Mouse (Mus musculus) forelimb bud, embryonic 11.5 days (tissue): Measurements from ENCODE around the gene Renbp.

Experiments used
- DNase-seq: peaks from one replicate; pipeline ENCODE4 v3.0.0-alpha.2; 2012; ENCODE audit warnings: low read depth, low spot score

Gene Renbp

DNA sequence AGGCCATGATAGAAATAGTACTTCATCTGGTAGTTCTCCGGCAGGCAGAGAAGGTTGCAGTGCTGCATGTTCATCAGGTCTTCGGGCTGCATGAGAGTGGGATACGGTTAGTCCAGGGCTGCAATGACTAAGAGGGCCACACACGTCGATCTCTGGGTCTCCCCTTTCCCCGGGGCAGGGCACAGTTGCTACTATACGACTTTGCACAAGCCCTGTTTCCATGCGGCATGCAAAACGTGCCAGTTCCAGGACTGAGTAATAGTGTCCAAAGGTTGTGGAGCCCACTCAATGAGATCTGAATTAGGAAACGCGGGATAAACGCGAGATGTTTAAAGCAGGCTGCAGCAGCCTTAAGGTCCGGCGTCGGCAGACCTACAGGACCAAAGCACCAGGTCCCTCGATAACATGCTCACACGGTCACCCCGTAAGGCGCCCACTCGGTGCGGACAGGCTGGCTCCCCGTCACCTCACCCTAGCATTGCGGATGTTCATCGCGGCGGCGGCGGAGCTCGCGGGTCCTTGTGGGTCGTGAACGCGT lies 9.3 kb downstream of the Renbp start:
- DNase-seq: no peak

DNA sequence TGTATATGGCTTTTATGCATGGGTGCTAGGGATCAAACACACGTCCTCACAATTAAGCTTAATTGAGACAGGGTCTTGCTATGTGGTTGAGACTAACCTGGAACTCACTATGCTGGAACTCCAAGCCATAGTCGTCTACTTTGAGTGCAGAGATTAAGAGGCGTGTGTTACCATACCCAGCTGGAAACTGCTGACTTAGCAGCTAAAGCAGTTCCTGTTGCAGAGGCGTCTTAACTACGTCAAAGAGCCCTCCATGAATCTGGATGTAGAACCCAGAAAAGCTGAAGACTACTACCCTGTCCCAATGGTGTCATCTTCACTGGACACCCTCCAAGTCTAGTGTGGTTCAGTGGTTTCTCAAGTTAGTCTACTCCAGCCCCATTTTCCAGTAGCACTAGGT lies 12.0 kb downstream of the Renbp start:
- no peak for DNase-seq

DNA sequence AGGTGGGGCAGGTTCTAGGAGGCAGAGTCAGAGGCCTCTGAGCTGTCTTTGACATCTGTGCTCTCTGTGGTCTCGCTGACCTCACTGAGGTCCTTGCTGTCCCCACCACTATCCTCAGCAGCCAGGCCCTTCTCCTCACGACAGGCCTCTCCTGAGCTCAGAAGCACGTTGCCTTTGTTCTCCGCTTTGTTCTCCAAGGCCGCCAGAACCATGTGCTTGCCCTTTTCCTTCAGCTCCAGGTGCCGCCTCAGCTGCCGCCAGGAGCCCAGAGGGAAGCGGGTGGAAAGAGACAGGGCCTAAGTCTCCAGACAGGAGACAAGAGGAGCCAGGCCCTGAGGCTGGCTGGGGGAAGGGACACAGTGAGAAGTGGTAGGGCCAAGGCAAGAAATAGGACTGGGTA lies 13.7 kb downstream of the Renbp start:
- DNase-seq: no peak

DNA sequence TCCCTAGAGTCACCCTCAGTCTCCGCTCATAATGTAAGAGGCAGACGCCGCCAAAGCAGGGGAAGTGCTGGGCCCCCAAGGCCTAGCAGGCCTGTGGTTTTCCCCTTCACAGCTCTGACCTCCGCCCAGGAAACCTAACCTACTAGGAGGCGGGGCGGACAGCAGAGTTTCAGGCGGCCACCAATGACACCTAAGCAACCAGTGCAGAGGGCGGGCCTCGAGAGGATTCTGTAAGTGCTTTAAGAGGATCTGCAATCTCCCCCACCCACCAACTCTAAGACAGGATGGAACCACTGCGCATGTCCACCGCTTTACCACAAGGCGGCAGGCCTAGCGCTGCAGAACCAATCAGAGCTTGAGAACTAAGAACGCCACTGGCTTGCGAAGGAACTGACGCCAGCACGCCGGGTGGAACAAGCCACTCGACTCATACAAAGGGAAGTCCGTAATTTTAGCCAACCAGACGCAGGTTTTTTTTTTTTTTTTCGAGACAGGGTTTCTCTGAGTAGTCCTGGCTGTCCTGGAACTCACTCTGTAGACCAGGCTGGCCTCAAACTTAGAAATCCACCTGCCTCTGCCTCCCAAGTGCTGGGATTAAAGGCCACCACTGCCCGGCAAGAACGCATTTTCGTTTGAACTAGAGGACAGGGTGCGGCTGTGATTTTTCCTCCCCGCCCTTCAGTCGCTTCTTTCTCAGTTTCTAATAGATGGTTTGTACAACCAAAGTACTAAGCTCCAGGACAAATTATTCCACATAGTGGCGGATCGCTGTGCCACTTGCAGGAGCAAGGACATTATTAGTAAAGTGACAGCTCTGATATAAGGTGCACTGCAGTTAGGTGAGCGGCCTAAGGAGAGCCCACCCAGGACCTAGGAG lies 15.6 kb downstream of the Renbp start:
- peak; percentile 92 for DNase-seq

DNA sequence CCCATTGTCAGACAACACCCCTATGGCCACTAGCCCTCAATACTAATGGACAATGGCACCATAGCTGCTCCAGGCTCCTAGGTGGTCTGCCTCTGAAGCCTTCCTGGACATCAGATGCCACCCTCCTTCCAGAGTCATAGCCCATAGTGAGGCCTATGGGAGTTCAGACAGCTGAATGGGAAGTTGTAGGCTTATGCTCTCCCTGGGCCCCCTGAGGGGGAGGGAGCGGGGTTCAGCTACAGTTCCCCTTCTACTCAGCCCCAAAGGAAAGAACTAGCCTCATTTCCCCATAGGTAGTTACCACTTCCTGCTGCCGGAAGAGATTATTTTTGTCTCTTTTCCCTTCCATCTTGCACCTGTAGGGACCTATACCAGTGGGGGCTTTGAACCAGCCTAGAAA lies 19.1 kb downstream of the Renbp start:
- DNase-seq: no peak

DNA sequence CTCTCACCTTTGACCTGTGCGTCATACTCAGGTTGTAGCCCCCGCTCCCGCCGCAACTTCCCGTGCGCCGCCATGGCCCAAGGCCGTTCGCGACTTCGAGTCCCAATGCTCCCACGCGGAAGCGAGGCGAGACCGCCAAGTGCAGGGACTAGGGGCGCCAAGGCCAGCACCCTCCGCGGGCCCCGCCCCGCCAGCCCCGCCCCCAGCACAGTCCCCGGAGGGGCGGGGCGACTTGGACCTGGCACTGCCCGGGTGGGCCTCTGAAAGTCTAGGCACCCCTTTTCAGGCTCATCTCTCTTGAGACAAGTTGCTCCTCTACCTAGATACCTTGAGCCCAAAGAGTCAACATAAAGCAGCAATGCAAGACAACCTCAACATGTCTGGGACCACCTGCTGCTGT lies 19.5 kb downstream of the Renbp start:
- DNase-seq: no peak

DNA sequence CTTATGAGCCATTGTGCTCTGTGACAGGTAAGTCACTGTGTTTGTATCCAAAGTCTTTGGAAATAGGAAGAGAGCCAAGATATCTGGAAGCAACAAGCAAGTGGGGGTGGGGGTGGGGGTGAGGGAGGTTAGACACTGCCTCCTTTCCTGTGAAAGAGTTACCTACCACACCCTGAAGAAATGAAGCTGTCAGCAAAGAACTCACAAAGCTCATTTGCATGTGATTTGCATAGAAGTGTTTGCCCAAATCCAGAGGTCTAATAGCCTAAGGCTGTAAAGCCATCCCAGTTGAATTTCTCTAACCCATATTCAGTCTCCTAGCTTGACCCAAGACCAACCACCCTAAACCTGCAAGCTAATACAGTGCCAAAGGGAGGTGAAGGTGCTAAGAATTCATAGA lies 20.2 kb downstream of the Renbp start:
- DNase-seq: no peak

DNA sequence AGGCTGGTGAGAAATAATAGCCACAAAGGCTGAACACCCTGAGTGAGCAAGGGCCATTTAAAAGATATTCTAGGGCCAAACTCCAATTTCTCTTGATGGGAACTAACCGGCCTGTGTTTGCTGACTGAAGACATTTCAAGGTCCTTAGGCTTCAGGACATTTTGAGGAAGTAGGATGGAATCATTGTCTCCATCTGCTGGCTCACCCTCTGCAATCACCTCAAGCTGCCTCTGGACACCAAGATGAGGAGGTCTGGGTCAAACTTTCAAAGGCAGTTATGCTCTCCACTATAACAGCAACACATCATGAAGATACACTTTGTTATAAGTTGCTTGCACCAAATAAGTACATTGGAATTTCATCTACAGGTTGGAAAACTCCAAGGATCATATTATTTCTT lies 20.6 kb downstream of the Renbp start:
- no peak for DNase-seq

DNA sequence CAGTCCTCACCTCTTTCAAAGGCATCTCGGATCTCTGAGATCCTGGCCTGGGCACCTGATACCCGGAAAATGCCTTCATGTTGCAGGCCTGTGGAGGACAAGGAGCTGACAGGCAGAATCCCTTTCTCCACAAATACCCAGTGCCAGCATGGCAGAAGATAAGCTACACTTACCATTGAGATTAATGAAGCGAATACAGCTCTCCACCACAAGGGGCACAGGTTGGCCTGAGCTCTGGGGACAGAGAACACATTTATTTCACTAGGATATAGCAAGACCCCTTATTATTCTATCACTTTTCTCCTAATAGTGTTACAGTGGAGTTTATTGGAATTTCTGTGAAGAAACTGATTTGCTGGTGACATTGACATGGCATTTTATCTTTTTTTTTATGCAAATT lies 32.7 kb downstream of the Renbp start:
- no peak for DNase-seq

DNA sequence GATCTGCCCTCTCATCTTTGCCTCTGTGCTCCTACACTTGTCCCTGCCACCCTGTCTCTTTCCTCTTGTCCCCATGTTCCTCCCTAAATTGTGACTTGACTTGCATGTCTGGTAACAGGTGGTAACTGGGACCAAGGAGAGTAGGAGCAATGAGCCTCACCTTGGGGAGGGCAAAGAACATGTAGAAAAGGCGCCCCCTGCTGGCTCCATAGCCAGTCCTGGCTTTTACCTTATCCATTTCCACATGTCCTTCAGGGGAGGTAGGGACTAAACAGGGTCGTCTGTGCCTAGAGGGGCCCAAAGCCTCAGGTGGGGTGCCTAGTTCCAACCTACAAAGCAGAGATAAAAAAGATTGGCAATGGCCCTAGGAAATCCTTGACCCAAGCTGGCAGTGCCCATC lies 34.9 kb downstream of the Renbp start, which contains the start of gene L1cam:
L1cam (minus strand) TSS at position 387 of the 400 bp plus-strand sequence.
- peak; percentile 26 for DNase-seq

DNA sequence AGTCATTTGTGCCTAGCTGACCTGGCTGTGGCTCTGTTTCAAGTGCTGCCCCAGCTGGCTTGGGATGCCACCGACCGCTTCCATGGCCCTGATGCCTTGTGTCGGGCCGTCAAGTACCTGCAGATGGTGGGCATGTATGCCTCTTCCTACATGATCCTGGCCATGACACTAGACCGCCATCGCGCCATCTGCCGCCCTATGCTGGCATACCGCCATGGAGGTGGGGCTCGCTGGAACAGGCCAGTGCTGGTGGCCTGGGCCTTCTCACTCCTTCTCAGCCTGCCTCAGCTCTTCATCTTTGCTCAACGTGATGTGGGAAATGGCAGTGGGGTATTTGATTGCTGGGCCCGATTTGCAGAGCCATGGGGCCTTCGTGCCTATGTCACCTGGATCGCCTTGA lies 37.8 kb downstream of the Renbp start:
- no peak for DNase-seq

DNA sequence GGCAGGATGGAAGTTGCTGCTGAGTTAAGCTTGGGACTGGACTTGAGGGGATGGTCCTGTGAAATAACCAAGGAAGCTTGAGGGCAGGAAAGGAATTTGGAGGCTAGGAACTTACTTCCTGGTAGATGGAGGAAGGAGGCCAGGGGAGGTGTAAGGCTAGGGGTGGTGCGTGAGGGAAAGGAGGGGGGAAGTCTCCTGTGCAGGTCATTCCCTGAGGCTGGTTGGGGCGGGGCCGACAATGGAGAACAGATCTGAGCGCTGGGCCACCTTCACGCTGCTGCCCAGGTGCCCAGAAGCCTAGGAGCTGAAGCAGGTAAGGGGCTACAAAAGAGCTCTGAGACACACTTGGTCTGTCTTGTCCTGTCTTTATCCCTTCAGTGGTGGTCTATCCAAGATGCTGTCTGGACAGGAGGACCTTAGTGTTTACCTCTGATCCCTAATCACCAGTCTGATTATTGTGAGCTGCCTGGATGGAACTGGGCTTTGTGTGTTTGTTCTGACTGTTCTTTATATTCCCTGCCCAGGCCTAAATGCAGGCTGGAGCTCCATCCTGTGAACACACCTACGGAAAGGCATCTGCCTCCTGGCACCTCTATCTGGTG lies 39.0 kb downstream of the Renbp start, which contains the start of gene Avpr2:
Avpr2 (plus strand) TSS at position 552 of the 602 bp plus-strand sequence.
- no peak for DNase-seq

DNA sequence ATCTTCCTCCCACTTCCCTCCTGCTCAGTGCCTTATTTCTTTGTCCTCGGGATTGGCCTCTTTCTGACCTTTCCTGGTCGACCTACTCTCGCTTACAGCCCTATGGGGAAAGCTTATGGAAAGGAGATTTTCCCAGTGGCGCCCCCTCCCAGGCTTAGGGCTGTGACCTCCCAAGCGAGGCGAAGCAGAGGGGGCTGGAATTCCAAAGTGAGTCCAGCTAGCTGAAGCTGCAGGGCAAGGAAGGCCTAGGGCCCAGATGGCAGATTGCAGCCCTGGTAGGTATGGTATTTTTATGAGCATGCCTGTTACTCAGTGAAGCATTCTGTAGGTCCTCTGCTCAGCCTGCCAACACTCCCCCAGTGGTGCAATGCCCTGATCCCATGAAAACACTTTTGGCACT lies 49.2 kb downstream of the Renbp start:
- peak; percentile 4 for DNase-seq

DNA sequence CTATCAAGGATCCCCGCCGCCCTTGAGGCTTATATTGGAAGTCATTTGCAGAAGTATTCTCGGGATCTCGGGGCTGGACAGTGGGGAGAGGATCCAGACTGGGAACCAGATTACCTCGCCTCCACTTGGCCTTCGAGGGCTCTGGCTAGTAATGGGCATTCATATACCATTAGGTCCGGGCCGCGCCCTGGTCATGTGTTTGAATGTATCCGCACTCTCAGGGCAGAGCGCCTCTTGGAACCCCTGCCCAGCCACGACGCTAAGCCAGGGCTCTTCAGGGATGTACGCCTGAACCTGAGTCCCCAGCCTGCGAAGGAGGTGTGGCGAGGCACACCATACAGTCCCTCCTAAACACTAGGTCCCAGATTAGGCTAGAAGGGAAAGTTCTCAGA lies 49.6 kb downstream of the Renbp start:
- DNase-seq: no peak

DNA sequence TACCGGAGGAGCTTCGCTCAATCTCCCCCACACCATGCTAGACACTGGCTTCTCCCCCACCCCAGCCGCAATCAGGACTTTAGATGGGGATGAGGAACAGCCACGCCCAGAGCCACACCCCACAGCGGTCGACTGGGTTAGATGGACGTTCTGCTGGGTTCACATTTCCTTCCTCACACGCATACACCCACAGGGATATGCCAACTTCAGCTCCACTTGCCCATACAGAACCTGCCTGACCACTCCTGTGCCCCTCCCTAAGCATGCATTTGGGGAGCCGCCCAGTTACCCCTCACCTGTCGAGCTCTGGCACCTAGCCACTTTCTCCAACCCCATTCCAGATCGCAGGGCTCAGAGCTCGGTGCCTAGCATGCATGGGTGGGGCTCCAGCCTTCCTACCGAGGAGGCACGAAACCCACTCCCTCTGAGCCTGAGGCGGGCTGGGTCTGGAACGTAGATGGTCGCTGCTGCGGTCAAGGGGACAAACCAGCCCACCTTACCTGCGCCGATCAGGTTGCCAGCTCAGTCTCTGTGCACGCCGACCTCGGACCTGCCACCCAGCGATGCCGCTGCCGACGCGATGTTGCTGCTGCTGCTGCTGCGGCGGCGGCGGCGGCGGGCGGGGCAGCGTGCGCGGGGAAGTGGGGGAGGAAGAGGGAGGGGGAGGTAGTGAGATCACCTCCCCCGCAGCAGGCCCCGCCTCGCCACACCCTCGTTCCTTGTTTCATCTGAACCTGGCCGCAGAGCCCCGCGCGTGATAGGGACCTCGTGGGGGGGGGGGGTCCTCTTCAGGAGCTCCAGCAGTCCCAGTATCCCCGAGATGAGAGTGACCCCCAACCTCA lies 50.2 kb downstream of the Renbp start:
- no peak for DNase-seq

DNA sequence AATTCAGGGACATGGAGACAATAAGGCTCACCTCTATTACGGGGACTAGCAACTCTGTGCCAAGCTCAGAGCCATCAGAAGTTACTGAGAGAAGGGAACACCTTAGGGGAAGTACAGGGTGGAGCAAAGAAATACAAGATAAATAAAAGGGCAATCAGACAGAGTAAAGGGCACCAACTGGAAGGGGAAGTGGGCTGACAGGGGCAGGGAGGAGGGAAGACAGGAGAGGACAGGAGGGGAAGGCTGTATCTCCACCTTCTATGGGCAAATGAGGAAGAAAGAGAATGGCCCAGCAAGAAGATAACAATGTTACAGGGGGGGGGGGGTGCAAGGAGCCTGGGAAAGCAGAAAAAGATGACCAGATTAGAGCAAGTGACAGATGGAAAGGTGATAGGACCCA lies 53.6 kb downstream of the Renbp start:
- DNase-seq: no peak

DNA sequence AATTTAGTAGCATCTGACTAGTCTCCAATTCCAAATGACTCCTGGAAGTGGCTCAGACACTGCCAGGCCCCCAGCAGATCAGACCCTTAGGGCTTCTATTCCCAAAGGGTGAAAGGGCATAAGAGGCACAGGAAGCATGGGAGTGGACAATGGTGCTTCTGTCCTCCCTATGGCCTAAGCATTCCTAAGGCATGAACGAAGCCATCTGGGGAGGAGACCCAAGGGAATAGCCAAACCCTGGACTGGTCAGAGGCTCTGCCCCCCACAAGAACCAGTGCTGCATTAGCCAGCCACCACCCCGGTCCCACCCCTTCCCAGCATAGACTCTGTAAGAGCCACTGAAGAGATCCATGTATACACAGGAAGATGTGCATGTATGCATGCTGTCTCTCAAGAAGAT lies 54.8 kb downstream of the Renbp start:
- no peak for DNase-seq
